Mouse (Mus musculus): ENCODE results near the gene Vps53. TPM values are rescaled to one million over a fixed set of nuclear protein-coding genes. Genes with fewer than 3 reads are reported as not detected.

Gene Vps53
- polyA plus RNA-seq, 1 experiment from 2014 or later, result 34.5 TPM

DNA sequence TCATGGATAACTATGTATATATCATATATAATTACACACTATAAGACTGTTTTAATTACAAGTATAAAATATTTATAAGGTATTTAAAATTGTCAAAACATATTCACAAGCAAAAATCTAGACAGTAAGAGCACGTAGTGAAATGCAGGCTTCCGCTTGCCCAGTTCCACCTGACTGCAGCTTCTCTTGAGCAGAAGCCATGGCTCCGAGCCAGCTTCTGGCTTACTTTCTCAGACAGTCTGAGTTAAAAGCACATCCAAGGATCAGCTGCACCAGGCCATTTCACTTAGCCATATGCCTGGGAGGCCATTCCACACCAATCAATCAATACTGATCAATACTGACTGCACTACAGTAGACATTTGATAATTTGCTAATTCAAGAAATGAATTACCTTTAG lies 10.5 kb downstream of the Vps53 start:
- ATAC-seq (ENCODE audit: insufficient read depth) (no peak), DNase-seq (peak; percentile 15)
- WGBS, result 84% methylated on average over 3 of the region's 3 CpGs
- TF ChIP-seq CTCF (IDR thresholded peaks at IDR 0.05; ENCODE audit: low read depth), result no peak
- H3K4me1 ChIP-seq (ENCODE audit: insufficient read depth), result no peaks in the 10 kb centered on the region
- no peak overlapping the region for H3K4me3 ChIP-seq (ENCODE audit: low read depth, low read length)
- H3K36me3 ChIP-seq (ENCODE audit: insufficient read depth), result peaks cover 18% of the 10 kb centered on the region
- H3K27ac ChIP-seq (ENCODE audit: low read depth), result no peak overlapping the region
- no peak overlapping the region for H3K9ac ChIP-seq
- H3K27me3 ChIP-seq (ENCODE audit: insufficient read depth, low read length), result no peaks in the 10 kb centered on the region
- no peaks in the 10 kb centered on the region for H3K9me3 ChIP-seq (ENCODE audit: low read depth, low read length)
- no peak overlapping the region for H3K4me2 ChIP-seq

DNA sequence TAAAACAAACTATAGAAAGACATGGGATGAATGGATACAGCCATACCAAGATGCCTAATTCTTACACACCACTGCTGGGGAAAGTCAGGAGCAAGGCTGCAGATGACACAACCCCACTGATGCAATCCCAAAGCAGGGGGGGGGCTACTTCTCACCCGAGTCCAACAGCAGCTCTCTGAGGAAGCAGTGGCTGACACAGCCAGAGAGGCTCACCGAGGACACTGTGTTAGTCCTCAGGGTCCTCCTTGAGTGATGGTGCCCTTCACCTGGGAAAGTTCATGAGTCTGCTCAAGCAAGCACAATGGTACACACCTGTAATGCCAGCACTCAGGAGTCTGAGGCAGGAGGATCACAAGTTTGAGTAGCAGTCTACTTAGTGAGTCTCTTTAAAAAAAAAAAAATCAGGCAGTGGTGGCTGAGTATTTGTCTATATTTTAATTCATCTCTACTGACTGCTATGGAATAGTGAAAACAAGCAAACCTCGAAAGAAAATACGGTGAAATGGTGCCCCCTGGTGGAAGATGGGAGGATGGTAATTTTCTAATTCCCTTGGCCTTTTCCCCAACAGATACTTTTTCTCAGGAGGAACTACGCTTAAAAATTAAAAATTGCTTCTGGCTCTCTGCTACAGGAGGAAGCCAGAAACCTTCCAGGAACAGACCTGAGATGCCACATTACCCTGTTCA lies 12.2 kb downstream of the Vps53 start:
- Histone ChIP-seq H3K27ac (ENCODE audit: low read depth) (no peak overlapping the region), H3K9ac (no peak overlapping the region), H3K36me3 (ENCODE audit: insufficient read depth) (peaks cover 8% of the 10 kb centered on the region), H3K4me1 (ENCODE audit: insufficient read depth) (no peaks in the 10 kb centered on the region), H3K9me3 (ENCODE audit: low read depth, low read length) (no peaks in the 10 kb centered on the region), H3K4me2 (no peak overlapping the region), H3K27me3 (ENCODE audit: insufficient read depth, low read length) (no peaks in the 10 kb centered on the region), H3K4me3 (ENCODE audit: low read depth, low read length) (no peak overlapping the region)
- peak; percentile 85 for TF ChIP-seq CTCF (IDR thresholded peaks at IDR 0.05; ENCODE audit: low read depth)
- 16% methylated on average over 5 of the region's 5 CpGs for WGBS
- ATAC-seq (ENCODE audit: insufficient read depth) (peak; percentile 31; the same call in 1 of the 2 replicates), DNase-seq (peak; percentile 93)

DNA sequence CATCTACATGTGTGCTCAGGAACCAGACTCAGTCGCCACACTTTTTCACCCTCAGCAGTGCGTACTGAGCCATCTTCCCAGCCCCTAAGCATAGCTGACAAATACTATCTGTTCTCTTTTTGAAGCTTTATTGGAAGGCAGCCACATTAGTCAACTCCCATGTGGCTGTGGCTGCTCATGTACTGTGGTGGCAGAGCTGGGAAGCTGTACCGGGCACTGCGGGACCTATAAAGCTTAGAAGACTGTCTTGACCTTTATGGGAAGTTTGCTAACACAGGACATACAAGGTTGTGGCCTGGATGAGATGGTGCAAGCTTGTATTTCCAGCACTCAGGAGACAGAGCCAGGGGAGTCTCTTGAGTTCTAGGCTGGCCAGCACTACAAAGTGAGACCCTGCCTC lies 12.8 kb downstream of the Vps53 start:
- no peak for TF ChIP-seq CTCF (IDR thresholded peaks at IDR 0.05; ENCODE audit: low read depth)
- no peak overlapping the region for H3K4me3 ChIP-seq (ENCODE audit: low read depth, low read length)
- peak; percentile 14; the same call in 1 of the 2 replicates for ATAC-seq (ENCODE audit: insufficient read depth)
- no peak overlapping the region for H3K9ac ChIP-seq
- WGBS, result 81% methylated on average over 4 of the region's 4 CpGs
- H3K36me3 ChIP-seq (ENCODE audit: insufficient read depth), result peaks cover 5% of the 10 kb centered on the region; the same call in 1 of the 2 replicates
- H3K4me2 ChIP-seq, result no peak overlapping the region
- no peaks in the 10 kb centered on the region for H3K9me3 ChIP-seq (ENCODE audit: low read depth, low read length)
- no peak for DNase-seq
- no peaks in the 10 kb centered on the region for H3K27me3 ChIP-seq (ENCODE audit: insufficient read depth, low read length)
- H3K4me1 ChIP-seq (ENCODE audit: insufficient read depth), result no peaks in the 10 kb centered on the region
- H3K27ac ChIP-seq (ENCODE audit: low read depth), result no peak overlapping the region

DNA sequence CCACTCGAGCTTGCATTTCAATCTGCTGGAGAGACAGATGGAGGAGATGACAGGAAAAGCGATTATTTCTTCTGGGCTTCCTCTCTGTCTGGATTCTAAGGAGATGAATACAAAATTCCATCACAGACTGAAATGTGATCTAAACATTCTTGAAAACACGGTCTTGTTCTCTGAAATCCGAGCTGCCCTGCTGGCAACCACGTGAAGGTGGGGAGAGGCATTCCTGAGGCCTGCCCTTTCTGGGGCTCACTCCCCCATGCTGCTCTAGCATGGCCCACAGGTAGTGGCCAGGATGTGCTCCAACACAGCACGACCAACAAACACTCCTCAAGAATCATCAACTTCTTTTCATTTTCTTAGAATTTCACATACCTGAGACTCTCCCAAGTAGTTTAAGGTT lies 19.2 kb downstream of the Vps53 start:
- Histone ChIP-seq H3K27ac (ENCODE audit: low read depth) (peak overlapping the region; percentile 5; the same call in 1 of the 2 replicates), H3K36me3 (ENCODE audit: insufficient read depth) (peaks cover 10% of the 10 kb centered on the region; the same call in 1 of the 2 replicates), H3K9ac (no peak overlapping the region), H3K27me3 (ENCODE audit: insufficient read depth, low read length) (no peaks in the 10 kb centered on the region), H3K9me3 (ENCODE audit: low read depth, low read length) (no peaks in the 10 kb centered on the region), H3K4me2 (no peak overlapping the region), H3K4me1 (ENCODE audit: insufficient read depth) (no peaks in the 10 kb centered on the region), H3K4me3 (ENCODE audit: low read depth, low read length) (no peak overlapping the region)
- DNase-seq, result no peak
- no peak for TF ChIP-seq CTCF (IDR thresholded peaks at IDR 0.05; ENCODE audit: low read depth)
- ATAC-seq (ENCODE audit: insufficient read depth), result no peak
- WGBS, result 27% methylated on average over 6 of the region's 6 CpGs

DNA sequence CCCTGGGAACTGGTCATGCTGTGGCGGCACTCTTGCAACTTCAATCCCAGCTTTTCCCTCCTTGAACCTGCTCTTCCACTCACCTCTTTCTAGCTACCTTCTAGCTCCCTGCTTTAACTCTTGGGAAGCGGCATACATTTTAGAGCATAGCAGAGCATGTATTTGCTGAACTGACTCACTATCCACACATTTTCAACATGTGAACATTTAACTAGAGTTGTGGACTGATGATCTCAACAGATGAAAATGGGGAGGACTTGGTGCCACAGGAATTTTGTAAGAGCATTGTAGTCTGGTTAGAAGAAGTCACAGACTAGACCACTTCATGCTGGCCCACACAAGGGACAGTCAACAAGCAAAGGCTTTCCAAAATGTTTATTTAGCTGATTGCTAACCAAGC lies 21.1 kb downstream of the Vps53 start:
- Histone ChIP-seq H3K36me3 (ENCODE audit: insufficient read depth) (peaks cover 13% of the 10 kb centered on the region; the same call in 1 of the 2 replicates), H3K4me2 (no peak overlapping the region), H3K9me3 (ENCODE audit: low read depth, low read length) (no peaks in the 10 kb centered on the region), H3K9ac (no peak overlapping the region), H3K27ac (ENCODE audit: low read depth) (no peak overlapping the region), H3K4me1 (ENCODE audit: insufficient read depth) (no peaks in the 10 kb centered on the region), H3K4me3 (ENCODE audit: low read depth, low read length) (no peak overlapping the region), H3K27me3 (ENCODE audit: insufficient read depth, low read length) (no peaks in the 10 kb centered on the region)
- 86% methylated on average over 2 of the region's 2 CpGs for WGBS
- no peak for TF ChIP-seq CTCF (IDR thresholded peaks at IDR 0.05; ENCODE audit: low read depth)
- ATAC-seq (ENCODE audit: insufficient read depth) (no peak), DNase-seq (no peak)

DNA sequence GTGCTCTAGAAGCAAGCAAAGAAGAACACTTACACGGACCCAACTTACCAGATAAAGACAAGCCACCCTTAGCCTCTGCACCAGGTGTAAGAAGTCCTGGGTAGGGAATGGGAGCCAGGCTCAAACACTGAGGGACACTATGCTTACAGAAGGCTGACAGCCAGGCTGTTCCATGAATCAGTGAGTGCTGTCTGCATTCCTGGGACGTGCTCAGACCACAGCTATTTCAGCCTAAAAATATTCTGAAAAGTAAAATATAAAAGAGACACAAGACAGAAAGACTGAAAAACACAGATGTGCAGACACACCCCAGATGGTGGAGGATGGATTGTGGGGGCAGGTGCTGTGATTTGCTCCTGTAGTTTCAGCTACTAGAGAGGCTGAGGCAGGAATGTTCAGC lies 24.6 kb downstream of the Vps53 start:
- Histone ChIP-seq H3K4me3 (ENCODE audit: low read depth, low read length) (no peak overlapping the region), H3K36me3 (ENCODE audit: insufficient read depth) (peaks cover 10% of the 10 kb centered on the region; the same call in 1 of the 2 replicates), H3K4me2 (no peak overlapping the region), H3K9me3 (ENCODE audit: low read depth, low read length) (no peaks in the 10 kb centered on the region), H3K27ac (ENCODE audit: low read depth) (no peak overlapping the region), H3K4me1 (ENCODE audit: insufficient read depth) (no peaks in the 10 kb centered on the region), H3K9ac (no peak overlapping the region), H3K27me3 (ENCODE audit: insufficient read depth, low read length) (no peaks in the 10 kb centered on the region)
- WGBS, result 68% methylated on average over 2 of the region's 2 CpGs
- TF ChIP-seq CTCF (IDR thresholded peaks at IDR 0.05; ENCODE audit: low read depth), result no peak
- no peak for ATAC-seq (ENCODE audit: insufficient read depth)
- no peak for DNase-seq

DNA sequence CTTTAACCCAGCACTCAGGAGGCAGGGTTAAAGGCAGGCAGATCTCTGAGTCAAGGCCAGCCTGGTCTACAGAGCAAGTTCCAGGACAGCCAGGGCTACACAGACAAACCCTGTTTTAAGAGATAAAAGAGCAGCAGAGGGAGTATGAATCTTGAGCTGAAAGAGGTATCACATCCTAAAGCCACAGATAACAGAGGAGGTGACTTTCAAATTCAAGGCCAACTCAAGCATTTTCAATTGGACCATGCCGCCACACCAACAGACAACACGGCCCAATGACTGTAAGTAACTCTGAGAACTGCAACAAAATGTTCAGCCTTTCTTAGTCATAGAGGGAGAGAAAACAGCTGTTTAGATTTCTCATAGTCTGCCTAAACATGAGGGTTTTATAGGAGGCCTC lies 25.2 kb downstream of the Vps53 start:
- Histone ChIP-seq H3K27ac (ENCODE audit: low read depth) (no peak overlapping the region), H3K9me3 (ENCODE audit: low read depth, low read length) (no peaks in the 10 kb centered on the region), H3K9ac (no peak overlapping the region), H3K4me2 (no peak overlapping the region), H3K4me3 (ENCODE audit: low read depth, low read length) (no peak overlapping the region), H3K4me1 (ENCODE audit: insufficient read depth) (no peaks in the 10 kb centered on the region), H3K36me3 (ENCODE audit: insufficient read depth) (peaks cover 10% of the 10 kb centered on the region; the same call in 1 of the 2 replicates), H3K27me3 (ENCODE audit: insufficient read depth, low read length) (no peaks in the 10 kb centered on the region)
- ATAC-seq (ENCODE audit: insufficient read depth) (no peak), DNase-seq (no peak)
- WGBS, result 86% methylated on average over 2 of the region's 2 CpGs
- TF ChIP-seq CTCF (IDR thresholded peaks at IDR 0.05; ENCODE audit: low read depth), result no peak

Data from lung, embryonic 14.5 days (tissue).